Mouse (Mus musculus): ENCODE data around the gene Ier5l.

Ier5l gene

GRCm38 (mm10) chr2:30474039-30474438, at the start of gene Ier5l:
Gene Ier5l (minus strand): TSS chr2:30474219.
- peak; percentile 96 for DNase-seq

GRCm38 (mm10) chr2:30523727-30524126, 49.7 kb upstream of the Ier5l start:
- DNase-seq: no peak

DNA sequence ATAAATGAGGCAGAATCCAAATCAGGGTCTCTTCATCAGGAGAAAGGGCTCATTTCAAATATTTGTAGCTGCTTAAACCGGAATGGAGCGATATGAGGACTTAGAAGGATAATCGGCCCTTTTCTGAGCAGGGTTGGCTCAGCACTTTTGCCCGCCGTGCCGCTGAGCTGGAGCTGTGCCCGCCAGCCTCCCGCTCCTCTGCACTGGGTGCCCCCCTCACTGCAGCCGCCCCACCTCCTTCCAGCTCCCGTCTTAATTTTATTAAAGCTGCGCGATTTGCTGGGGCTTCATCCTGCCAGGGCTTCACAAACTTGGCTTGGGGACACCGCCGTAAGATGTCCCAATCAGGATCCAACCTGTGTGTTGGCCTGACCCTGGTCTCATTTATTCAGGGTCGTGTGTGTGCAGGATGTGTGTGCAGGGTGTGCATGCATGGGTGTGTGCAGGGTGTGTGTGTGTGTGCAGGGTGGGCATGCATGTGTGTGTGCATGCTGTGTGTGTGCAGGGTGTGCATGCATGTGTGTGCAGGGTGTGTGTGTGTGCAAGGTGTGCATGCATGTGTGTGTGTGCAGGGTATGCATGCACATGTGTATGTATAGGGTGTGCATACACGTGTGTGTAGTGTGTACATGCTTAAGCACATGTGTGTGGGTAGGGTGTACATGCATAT, 36.8 kb upstream of the Ier5l start:
- no peak for DNase-seq

- DNase-seq: no peak
Measured at GRCm38 (mm10) chr2:30507138-30507727, 33.2 kb upstream of the Ier5l start.

DNA sequence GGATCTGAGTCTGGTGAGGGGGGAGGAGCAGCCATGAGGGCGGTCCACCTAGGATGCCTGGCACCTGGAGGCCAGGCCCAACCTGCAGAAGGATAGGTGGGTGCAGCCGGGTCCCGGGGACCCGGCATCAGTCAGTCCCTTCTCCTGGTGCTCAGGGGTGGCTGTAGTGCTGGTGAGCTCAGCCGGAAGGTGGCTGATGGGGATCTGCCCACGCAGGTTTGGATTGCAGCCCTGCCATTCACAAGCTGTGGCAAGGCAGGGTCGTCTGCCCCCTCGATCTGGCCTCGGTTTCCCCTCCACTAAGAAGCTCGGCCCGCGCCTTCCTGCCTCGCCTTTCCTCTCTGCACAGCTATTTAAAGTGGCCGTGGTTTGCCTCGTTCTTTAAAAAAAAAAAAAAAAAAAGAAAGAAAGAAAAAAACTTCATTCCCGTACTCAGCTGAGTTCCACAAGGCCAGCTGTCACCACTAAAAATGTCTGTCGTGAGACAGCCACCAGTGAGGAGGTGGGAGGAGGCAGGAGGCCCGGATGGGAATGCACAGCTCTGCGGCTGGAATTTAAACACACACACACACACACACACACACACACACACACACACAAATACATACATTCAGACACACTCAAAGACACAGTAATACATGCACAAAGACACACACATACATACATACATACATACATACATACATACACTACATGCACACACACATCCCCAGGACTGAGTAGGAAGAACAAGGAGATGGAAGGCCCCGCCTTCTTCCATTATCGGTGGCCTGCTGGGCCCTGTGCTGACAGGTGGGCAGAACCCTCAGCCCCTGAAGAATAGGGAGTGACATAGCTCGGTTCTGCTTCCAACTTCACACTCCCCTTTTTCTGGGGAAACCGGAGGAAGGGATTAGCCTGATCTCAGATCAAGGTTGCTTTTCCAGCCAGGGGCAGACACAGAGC, 29.9 kb upstream of the Ier5l start:
- DNase-seq: no peak

DNA sequence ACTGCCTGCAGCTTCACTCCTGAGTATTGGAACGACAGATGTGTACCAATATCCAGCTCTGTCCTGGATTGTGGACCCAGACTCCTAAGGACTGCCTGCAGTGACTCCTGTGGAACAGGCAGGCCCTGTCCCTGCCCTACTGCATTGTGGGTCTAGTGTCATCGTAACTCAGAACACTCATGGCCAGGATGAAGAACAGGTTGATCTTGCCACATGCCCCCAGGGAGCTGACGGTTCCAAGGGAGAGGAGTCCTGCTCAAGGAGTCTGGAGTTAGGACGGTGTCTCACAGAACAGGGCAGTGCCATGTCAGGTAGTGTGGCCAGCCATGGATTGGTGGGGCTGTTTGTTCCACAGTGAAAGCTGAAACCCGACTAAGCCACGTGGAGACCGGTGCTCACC, 27.7 kb upstream of the Ier5l start:
- no peak for DNase-seq

DNA sequence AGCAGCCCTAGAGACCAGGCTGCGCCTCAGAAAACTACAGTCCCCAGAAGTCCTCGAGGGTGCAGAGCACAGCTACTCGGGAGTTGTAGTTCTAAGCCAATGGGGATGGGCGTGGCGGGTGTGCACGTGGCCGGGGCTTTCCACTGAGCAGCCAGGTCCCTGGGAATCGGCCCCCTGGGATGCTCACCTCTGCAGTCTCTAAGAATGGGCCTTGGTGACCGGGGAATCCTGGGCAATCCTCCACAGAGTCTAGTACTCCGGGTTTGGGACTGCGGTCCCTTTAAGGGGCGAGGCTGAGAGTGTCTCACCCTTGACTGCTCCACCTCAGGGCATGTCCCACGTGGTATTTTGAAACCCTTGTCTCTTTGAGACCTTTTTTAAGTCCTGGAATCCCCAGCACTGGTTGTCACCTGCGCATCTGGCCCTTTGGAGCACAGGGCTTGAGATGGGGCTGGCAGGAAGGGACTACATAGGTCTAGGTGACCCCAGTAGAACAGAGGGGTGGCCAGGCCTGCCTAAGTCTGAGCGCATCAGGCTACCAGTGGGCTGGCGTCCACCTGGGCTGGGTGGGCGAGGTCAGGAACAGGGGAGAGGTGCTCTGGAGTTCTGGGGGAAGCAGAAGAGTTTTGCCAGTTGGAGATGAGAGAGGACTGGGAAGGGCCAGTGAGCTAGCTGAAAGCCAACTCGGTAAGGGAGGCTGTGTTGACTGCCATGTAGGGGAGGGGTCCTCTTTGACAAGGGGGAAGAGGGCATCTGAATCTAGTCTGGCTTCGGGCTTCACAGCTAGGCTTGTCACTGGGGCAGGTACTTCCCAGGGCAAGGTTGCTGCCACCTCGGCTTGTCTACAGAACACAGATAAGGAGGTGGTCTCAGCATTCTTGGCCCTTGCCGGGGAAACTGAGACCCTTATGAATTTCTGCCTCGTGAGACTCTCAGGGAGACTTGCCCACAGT, 22.2 kb upstream of the Ier5l start:
- peak; percentile 72 for DNase-seq

DNA sequence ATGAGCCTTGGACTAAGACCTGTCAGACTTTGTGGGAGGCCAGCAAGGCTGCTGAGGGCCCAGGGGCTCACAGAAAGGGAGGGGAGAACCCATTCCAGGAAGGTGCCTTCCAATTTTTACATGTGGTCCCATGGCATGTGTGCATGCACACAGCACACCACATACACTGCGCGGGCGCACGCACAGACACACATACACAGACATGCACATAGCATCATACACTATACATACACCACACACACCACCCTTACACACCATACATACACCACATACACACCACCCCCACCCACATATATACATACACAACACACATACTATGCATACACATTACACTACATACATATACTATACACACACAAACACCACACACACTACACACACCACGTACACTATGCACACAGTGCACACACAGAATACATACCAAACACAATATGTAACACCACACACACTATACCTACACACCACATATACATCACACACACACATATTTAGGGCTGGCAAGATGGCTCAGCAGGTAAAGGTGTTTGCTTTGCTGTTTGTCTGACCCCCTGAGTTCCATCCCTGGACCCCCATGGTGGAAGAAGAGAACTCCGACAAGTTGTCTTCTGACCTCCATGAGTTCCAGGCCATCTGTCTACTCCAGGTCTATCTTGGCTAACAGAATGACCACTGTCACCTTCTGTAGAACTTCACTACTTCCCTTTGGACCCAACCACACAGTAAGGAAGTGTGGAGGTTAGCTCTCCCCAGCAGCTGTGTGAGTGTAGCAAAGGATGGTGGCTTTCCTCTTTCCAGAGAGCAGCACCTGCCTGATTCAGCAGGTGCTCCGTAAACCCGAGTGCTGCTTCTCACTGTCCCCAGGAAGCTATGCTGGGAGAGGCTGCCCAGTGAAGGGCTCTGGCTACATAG, 21.2 kb upstream of the Ier5l start:
- DNase-seq: no peak

- no peak for DNase-seq
Measured at GRCm38 (mm10) chr2:30490384-30490783, 16.4 kb upstream of the Ier5l start.

- DNase-seq: no peak
Measured at GRCm38 (mm10) chr2:30487597-30487996, 13.6 kb upstream of the Ier5l start.

GRCm38 (mm10) chr2:30478526-30478925, 4.5 kb upstream of the Ier5l start:
- DNase-seq: no peak

DNA sequence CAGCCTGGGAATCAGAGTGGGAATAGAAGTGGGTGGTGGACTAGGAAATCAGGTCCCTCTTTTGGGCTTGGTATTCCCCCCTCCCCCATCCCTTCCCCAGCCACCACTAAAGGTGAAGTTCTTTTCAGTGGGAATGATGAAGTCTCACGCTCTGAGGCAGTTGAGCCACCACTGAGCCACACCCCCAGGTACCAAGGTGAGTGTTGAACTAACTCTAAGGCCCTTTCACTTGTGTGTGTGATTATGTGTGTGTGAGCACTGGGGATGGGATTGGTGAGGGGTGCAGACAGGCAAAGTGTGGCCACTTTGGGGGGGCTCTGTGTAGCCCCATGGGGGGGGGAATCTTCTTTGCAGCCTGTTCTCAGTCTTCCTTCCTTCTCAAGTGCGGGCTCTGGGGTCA, 2.2 kb upstream of the Ier5l start:
- no peak for DNase-seq

DNA sequence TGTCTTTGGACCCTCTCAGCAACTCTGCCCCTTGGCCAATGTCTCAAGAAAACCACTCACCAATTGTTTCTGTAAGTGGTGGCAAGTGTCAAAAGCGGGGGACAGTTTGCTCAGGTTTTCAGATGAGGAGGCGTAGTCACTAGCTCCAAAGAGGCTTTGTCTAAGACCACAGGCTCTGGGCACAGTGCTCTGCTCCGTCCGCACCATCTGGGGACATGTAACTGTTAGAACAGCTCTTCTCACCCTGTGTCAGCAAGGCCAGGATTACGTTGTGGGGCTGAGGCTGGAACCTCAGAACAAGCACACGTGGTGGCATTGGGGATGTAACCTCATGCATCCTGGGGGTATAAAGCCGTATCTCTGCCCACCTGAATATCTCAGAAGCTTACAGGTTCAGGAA, 1.4 kb upstream of the Ier5l start:
- DNase-seq: no peak

DNA sequence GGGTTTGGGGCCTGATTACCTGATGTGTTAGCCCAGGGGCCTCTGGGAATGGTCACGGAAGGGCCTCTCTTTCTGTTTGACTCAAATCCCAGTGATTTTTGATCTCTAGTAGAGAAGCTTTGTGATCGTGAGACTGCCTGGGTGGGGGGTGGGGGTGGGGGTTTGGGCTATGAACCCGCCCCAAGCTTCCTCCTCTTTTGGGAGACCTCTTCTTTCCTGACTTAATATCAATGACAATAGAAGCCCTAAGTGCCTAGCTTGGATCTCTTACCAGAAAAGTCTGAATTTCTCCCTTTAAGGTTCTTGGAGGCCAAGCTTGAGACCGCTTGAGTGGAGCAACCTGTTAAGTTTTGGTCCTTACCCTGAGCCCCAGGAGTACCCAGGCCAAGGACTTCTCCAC, 757 bp upstream of the Ier5l start:
- DNase-seq: no peak

- peak; percentile 39 for DNase-seq
Measured at GRCm38 (mm10) chr2:30473431-30474031, 488 bp downstream of the Ier5l start.

- peak; percentile 49 for DNase-seq
Measured at GRCm38 (mm10) chr2:30472731-30473351, 1.2 kb downstream of the Ier5l start.

- DNase-seq: peak; percentile 83
Measured at GRCm38 (mm10) chr2:30471795-30472720, 2.0 kb downstream of the Ier5l start.

- DNase-seq: no peak
Measured at GRCm38 (mm10) chr2:30471051-30471450, 3.0 kb downstream of the Ier5l start.
